Mouse (Mus musculus) T-helper 2 cell (primary cell): Measurements from ENCODE around the gene Adgrg5.

Source experiments
- in situ Hi-C: fragments of 300-600 bp; cut with MboI, MseI; formaldehyde crosslinking; loops from one replicate; pipeline ENCODE4 v1.15.1; 2025; ENCODE audit warnings: high pct_unique_total_duplicates

Adgrg5 gene

DNA sequence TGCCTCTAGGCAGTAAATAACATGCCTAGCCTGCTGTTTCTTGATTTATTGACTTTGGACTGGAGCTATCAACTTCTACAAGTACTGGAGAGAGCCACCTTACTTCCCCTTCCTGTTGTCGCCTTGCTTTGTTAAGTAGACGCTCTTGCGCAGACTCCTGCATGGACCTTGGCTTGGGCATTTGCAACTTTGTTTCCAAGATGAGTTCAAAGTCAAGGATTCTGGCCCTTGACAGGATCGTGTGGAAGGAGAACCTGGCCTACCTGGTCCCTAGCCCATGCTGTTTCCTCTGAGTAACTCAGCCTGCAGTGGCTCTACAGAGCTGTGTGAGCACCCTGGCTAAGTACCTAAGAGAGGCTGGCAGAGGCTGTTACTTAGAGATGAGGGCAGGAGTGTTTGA is 43.6 kb downstream of the Adgrg5 start:
- in situ Hi-C loops, result no loop called here

DNA sequence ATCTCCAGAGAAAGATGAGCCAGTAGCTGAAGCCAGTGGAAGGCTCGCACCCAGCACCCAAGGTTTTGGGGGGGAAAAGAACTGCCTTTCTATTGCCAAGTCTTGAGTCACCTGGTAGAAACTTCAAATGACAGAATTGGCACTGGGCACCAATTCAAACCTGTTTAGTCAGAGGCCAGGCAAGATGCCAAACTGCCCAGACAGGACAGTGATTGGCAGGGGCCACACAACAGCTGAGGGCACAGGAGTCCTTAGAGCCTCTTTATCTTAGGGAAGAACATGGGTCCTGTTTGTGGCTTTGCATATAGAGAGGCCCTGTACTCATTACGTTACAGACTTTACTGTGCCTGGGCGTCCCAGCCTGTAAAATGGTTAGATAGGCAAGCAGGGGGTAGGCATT is 44.1 kb downstream of the Adgrg5 start:
- in situ Hi-C loops, result no loop called here

DNA sequence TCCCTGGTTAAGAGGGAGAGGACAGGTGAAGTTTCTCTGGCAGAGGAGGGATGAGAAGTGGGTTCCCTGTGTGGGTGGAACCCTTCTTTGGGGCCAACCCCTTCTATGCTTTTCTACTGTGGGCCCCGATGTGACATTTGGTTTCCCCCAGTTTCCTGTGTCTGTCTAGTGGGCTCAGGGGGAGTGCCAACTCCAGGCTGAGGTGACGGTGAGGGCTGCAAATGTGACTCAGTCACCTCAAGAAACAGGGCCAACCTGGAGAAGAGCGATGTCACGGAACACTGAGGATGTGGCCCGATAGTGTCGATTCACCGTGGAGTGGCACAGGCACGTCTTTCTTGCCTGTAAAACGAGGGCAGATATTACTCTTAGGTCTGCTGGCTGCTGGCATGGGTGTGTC is 49.8 kb downstream of the Adgrg5 start:
- in situ Hi-C loops, result no loop called here

DNA sequence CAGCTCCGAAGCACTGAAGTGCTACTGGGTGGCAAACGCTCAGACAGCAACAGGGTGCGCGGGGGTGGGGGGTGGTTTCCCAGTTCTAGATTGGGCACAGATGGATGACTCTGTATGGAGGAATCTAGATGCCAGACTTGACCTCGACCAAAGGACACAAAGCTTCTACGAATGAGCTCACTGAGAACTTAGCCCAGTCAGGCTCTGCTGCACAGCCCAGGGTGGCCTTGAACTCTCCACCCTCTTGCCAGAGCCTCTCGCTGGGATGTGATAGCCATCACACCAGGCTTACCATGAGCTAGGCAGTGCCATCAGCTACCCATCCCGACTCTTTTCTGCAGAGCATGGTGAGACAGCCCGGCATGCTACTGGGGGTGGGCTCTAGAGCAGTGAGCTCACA is 50.3 kb downstream of the Adgrg5 start:
- in situ Hi-C loops, result no loop called here

DNA sequence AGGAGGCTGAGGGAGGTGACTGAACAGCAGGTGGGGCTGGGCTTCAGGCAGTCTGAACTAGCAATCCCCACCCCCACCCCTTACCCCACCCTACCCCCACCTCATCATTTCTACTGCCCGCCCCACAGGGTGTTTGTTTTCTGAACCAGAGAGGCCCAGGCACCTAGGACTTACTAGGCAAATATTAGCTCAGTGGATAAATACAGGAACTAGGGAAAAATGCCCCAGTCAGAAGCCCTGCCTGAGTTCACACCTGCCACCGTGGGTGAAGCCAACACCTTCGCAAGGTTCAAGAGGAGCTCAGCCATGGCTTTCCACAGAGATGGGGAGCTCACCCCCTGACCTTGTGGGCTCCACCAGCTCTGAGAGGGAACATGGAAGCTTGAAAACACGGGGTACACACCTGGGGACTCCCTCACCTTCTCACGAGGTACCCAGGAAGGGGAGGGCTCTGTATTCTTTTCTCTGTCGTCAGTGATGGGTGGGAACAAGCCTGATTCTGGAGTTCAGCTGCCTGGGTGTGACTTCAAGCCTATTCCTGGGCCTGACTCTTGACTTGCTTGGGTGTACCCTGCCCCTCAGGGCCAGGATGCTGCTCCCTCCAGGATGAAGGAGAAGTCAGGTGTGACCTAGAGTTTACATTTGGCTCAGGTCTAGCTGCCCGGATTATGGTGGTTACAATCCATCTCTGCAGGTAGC is 51.1 kb downstream of the Adgrg5 start, which contains the start of gene Adgrg1:
TSS of gene Adgrg1 (plus strand) at position 285 of the 699 bp plus-strand sequence.
- in situ Hi-C loops, result no loop called here

DNA sequence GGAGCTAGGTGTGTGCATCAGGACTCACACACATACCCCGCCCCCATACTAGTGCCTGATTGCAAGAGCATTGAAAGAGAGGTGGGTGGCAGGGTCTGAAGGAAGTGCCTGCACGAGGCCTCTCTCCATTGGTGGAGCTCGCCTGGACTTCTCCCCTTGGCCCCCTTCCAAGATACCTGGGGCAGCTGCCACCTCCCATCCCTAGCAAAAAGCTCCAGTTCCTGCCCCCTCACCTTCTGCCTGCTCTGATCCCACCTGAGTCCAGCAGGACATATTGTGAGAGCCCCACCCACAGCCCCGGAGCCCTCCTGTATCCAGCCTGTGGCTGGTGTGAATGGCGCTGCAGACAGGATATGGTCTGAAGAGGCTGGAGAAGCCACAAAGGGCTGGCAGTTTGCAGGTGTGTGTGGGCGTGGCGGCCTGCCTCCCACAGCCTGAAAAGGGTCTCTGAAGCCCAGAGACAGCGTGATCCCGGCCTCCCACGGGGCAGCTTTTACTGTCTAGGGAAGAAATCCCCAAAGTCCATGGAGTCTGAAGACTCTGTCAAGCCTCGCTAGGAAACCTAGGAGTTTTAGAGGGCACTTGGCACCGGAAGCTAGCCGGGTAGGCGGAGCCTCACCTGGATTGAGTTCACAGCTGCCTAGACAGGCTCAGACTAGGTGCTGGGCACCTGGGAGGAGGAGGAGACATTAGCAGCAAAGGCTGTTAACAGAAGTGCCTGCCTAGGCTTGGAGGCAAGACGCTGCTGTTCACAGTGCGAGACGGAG is 53.3 kb downstream of the Adgrg5 start:
- in situ Hi-C loops, result no loop called here

DNA sequence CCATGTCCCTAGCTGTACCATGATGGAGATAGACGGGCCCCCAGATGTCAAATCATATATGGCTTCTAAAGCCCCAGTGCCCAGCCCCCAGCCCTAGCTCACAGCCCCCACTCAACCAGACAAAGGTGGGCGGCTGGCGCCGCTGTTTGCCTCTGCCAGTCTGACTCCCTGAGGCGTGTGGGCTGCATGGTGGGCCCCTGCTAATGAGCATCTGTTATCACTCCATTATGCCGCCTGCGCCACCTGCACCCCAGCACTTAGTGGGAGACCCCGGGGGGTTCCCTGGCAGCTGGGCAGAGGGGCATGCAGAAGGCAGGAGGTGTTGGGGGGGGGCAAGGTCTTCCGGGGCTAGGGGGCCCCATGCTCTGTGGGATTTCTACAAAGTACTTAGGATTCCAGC is 54.6 kb downstream of the Adgrg5 start:
- in situ Hi-C loops, result no loop called here

DNA sequence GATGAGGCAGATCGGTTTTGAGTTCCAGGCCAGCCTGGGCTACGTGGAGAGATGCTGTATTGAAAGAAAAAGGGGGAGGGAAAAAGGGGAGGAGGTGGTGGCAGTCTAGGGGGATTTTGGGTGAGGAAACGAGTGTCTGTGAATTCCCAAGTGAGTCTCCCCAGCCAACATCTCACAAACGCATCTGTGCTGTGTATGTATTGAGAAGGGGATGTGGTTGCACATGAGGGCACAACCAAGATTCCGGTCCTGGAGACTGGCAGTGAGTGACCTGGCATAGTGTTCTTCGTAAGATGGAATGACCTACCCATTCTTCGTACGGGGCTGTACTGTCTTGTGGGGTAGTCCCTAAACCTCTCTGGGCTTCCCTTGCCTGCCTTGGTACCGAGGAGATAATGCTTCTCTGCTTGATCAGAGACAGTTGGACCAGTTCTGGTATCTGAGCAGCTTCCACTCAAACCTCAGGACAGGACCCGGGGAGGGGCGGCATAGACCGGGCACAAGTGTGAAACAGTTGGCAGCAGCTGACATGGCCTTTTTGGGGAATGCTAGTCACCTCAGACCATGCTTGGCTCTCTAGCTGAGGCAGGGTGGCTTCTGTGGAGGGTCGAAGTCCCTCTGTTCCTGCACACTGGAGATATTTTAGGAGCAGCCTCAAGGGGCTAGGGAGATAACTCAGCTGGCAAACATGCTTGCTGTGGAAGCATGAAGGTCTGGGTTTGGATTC is 55.3 kb downstream of the Adgrg5 start:
- in situ Hi-C loops, result no loop called here

DNA sequence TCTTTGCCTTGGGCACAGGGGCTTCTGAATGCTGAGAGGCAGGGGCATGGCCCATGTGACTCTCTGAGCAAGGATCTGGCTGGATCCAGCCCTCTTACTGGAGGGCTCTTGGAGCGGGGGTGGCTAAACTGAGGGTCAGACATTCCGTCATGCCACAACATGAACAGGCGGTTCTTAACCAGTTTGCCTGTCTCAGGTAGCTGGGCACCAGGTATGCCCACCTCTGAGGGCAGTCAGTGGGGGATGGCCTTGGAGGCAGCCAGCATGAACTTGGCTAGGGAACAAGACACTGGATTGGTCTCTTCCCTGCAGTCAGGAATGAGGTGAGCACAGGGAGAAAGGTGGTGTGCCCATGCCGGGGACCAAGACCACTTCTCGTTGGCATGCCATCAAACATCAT is 56.7 kb downstream of the Adgrg5 start:
- in situ Hi-C loops, result no loop called here

DNA sequence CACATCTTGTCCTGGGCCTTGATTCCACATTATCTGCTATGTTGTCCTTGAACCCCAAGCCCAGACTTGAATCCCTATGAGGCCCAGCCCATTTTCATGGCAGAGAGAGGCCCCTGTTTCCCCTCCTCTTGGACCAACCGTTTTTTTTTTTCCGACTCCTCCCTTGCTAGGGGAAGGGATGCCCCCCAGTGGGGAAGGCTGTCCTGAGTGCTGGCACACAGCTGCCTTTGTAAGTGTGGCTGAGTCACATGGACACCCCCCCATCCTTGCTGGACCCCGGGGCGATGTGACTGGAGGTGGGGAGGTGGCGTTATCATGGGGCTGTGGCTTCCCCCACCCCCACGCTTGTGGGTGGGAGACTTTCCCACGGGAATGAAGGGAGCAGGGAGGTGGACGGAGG is 57.5 kb downstream of the Adgrg5 start:
- in situ Hi-C loops, result no loop called here

DNA sequence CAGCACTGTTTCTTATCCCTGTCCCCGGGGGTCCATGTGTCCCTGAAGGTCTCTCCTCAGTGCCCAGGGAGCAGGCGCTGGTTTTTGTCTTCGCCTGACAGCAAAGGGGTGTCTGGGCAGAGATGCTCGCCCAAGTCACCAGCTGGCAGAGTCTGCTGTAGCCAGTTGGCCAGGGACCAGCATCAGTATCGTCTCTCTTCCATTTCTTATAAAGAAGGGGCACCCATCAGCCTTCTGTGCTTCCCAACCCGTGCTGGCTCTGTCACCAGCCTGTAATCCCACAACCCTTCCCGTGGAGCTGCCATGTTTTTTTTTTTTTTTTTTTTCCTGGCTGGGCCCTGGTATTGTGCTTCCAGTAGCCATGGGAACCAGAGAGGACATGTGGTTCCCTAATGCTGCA is 58.4 kb downstream of the Adgrg5 start:
- in situ Hi-C loops, result no loop called here

DNA sequence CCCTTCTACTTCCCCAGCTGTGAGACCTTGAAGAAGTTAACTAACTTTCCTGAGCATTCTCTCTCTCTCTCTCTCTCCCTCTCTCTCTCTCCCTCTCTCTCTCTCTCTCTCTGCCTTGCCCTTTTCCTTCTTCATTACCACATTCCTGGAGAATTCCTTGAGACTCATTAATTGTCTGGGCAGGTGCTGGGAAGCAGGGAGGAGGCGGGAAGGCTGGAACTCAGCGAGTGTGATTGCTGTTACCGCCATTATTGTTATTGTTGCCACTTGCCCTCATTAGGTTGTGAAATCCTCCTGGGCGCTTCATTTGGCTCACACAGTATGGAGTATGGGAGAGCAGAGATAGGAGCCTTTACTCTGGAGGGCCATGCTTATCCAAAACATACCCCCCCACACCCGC is 59.7 kb downstream of the Adgrg5 start:
- in situ Hi-C loops, result no loop called here

DNA sequence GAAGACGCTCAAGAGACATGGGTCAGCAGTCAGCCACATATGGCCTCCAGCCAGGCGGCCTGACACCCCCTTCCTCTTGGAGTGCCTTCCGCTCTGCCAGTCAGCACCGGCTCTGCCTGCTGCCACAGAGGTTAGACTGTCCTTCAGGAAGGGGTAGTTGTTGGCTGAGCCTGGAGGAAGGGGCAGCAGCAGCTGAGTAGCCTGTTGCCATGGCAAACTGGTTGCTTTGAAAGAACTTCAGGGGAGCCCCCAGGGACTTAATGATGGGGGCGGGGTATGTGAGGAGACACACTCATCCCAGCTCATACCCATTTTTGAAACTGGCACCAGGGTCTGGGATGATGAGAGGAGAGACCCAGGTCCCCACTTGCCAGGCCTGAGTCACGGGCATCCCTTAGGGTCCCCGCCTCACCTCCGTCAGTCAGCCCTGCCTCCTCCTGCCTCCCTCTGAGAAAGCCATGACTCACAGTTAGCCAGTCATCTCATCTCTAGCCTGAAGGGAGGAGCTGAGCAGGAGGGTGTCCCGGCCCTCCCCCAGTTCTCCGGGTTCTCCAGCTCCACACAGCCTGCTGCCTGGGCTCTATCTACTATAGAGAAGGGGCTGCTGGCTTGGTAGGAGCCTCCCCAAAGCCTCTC is 60.5 kb downstream of the Adgrg5 start:
- in situ Hi-C loops, result no loop called here

DNA sequence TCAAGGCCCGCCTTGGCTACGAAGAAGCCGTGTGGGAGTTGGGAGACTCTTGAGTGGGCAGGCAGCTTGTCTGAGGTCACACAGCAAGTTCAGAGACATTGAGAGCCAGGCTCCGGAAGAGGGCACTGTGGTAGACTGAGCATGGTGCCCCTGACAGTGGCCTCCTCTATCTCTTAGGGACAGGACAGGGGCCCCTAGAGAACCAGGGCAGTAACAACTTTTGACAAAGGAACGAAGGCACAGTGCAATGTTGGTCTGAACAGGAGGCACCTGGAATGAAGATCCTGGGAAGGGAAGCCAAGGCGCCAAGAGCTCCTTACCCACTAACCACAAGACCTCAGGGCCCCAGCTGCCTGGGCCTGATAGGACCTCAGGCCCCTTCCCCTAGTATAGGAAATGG is 61.5 kb downstream of the Adgrg5 start:
- in situ Hi-C loops, result no loop called here

DNA sequence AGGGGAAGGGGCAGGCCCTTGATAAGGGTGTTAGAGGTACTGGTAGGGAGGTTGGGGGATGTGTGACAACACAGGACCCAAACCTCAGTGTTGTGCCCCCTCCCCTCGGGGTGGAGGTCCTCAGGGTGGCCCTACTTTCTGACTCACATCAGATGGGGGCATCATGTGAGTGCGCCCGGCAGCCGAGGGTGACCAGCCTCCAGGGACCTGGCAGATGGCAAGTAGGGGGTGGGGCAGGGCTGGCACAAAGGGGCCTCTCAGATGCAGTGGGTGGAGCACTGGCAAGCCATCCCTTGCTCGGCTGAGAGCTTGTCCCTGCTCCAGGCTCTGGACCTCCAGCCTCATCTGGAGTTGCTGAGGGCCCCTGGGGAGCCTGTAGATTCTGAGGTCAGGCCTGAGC is 63.2 kb downstream of the Adgrg5 start:
- in situ Hi-C loops, result no loop called here

DNA sequence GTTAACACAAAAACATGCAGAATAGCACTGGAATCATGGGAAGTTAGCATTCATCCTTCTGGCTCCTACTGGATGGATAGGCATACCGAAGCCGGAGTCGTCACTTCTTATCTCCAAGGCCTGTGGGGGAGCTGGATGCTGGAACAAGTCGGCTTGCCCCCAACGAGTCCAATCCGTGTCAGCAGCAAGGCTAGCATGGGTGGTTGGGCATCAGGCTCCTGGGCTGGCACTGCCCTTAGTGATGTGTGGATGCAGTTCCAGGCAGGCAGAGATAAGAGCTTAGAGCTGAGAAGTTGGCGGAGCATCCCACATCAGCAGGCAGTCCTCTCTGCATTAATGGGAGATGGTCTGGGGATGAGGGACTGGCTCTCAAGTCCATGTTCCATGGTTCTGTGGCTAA is 64.1 kb downstream of the Adgrg5 start:
- in situ Hi-C loops, result no loop called here

DNA sequence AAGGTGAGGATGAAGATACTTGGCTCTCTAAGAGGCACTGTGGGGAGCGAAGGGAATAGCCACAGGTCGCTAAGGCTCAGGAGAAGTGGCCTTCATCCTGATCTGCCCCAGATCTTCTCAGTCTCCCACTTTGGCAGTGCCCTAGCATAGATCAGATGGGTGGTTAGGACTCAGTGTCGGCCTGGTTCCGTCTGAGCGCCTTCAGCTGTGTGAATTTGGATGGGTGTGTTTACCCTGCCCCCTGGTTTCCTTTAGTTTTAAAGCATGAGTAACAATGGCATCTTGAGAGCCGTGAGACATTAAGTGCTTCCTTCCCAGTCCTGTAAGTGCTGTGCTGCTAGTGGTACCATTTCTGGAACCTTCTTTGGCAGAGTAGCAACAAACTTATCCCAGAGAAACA is 65.1 kb downstream of the Adgrg5 start:
- in situ Hi-C loops, result no loop called here

DNA sequence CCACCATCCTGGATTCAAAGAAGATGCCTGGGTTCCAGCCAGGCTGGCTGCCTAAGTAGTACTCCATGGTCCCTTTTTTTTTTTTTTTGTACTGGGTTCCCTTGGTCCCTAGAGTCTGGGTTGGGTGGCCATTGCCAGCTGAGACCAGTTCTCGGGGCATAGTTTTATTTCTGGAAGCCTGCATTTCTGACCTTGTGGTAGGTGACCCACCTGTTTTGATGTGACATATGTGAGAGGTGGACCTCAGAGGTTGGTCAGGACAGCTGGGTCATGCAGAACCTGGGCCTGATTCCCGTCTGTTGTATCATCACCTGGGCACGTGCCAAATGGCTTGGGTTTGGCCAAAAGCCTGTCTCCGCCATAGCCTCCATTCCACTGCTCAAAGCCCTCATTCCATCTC is 66.2 kb downstream of the Adgrg5 start:
- in situ Hi-C loops, result no loop called here

DNA sequence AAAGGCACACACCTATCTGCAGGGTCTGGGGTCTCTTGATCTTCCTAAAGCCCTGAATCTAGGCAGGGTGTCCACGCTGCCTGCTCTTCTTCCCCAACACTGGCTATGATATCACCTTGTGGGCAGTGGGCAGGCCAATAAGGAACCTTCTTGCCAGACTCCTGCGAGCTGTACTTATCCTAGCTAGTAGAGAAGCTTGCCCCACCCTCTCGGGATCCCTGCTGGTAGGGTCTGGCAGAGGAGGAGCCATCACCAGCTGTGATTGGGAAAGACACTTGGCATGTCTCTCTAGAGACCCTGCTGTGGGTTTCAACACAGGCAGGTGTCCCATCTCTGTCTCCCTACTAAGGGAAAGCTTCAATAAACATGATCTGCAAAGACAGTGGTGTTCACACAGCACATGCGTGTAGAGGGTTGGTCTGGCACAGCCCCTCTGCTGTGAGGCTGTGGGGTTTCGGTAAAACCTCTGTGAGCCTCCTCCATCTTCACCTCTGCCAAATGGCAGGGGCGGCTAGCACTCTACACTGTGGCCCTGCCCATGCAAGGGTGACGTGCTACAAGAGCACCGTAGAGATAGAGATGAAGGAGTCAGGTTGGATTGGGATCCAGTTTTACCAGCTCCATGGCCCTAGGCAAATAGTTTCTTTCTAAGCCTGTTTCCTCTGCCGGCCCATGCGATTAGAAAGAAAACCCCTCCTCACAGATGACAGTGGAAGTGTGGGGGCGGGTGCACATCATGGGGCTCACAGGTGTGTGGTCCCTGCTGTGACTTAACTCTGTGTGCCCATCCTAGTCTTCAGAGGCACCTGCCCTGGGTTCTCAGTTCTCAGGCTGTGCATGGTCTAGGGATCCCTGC is 67.3 kb downstream of the Adgrg5 start:
- in situ Hi-C loops, result no loop called here

DNA sequence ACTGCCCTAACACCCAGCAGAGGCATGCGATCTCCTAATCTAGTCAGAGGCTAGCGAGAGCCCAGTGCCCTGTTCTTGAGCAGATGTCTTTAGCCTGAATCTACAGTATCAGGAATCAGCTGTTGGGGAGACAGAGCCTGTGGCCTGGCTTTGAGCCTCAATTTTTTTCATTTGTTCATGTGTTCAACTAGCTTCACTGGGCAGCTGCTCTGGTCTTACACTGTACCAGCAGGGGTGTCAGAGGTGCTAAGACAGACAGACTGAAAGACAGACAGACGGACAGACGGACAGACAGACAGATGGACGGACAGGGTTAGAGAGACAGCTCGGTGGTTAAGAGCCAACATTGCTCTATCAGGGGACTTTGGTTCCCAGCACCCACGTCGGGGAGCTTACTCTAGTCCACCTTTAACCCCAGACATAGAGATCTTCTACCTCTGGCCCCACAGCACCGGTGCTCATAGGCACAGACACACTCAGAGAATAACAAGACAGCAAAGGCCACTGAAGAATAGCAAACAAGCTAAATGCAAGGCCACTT is 68.0 kb downstream of the Adgrg5 start:
- in situ Hi-C loops, result no loop called here

DNA sequence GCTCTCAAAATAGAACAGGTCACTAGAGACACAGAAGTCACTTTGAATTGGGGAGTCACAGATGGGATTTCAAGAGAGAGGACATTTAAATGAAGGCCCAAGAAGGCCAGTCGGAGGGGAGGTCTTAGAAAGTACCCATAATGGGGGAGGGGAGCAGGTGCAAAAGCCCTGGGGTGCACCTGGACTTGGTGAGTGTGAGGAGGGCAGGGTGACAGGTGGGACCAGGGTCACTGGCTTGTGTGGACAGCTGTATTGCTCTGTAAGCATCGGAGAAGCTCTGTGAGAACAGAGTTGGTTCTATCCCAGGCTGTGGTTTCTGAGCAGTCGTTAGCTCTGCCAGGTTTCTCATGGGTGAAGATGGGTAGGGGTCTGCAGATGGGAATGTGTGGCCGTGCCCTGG is 68.5 kb downstream of the Adgrg5 start:
- in situ Hi-C loops, result no loop called here
